Mouse (Mus musculus) forebrain, embryonic 15.5 days (tissue): ENCODE results near the gene Adgrv1. TPM values are rescaled to one million over a fixed set of nuclear protein-coding genes. Genes with fewer than 3 reads are reported as not detected.
A peak's percentile ranks its signal among the peaks of the same experiment; 100 is the strongest.

Experiments used
- ATAC-seq: fragments of 200-750 bp; cut with Nextera tagmentation; replicated peaks from 2 replicates; pipeline ENCODE4 v1.8.0; 2017; ENCODE audit warnings: mild to moderate bottlenecking, moderate TSS enrichment, moderate library complexity
- H3K27ac ChIP-seq: fragments of 300-500 bp; sonication (generic); replicated peaks from 2 replicates; pipeline ENCODE4 v1.5.1; 2015; ENCODE audit warnings: mild to moderate bottlenecking, inconsistent platforms
- H3K27me3 ChIP-seq: fragments of 300-500 bp; sonication (generic); 2 replicates; pipeline ENCODE4 v1.6.1; 2015; ENCODE audit warnings: inconsistent platforms
- H3K36me3 ChIP-seq: fragments of 300-500 bp; sonication (generic); 2 replicates; pipeline ENCODE4 v1.6.1; 2015; ENCODE audit warnings: mild to moderate bottlenecking, inconsistent platforms
- H3K4me1 ChIP-seq: fragments of 300-500 bp; sonication (generic); 2 replicates; pipeline ENCODE4 v1.6.1; 2015; ENCODE audit warnings: inconsistent platforms
- H3K4me2 ChIP-seq: fragments of 300-500 bp; sonication (generic); replicated peaks from 2 replicates; pipeline ENCODE4 v1.6.1; 2015; ENCODE audit warnings: mild to moderate bottlenecking, inconsistent platforms
- H3K4me3 ChIP-seq: fragments of 300-500 bp; sonication (generic); 2 replicates; pipeline ENCODE4 v1.5.1; 2015; ENCODE audit warnings: mild to moderate bottlenecking, inconsistent platforms
- H3K9ac ChIP-seq: fragments of 300-500 bp; sonication (generic); replicated peaks from 2 replicates; pipeline ENCODE4 v1.6.1; 2015; ENCODE audit warnings: mild to moderate bottlenecking, inconsistent platforms
- H3K9me3 ChIP-seq: fragments of 300-500 bp; sonication (generic); 2 replicates; pipeline ENCODE4 v1.6.1; 2016; ENCODE audit warnings: inconsistent platforms
- WGBS: fragments of 180-500 bp; shearing (Covaris S2); methylation state at CpG from one replicate; pipeline ENCODE4 v1.1.7; 2015; ENCODE audit warnings: mixed read lengths; 5-methylcytosine and 5-hydroxymethylcytosine counted together
- polyA plus RNA-seq: library from polyadenylated mRNA; unstranded; fragments of >200 nt; fragmentation: Nextera tagmentation; extraction: Ambion mirVana; gene quantifications from 2 replicates; pipeline ENCODE4 v1.2.1, GENCODE M21; 2015

The Adgrv1 gene
- polyA plus RNA-seq, 1 experiment from 2014 or later = 17.3 TPM

GRCm38 (mm10) chr13:81354587-81354986, 278.4 kb downstream of the Adgrv1 start:
- Histone ChIP-seq H3K4me3 (no peak overlapping the region), H3K4me2 (no peak overlapping the region), H3K36me3 (no peaks in the 10 kb centered on the region), H3K27ac (no peak overlapping the region), H3K4me1 (no peaks in the 10 kb centered on the region), H3K9me3 (no peaks in the 10 kb centered on the region), H3K27me3 (no peaks in the 10 kb centered on the region), H3K9ac (no peak overlapping the region)
- WGBS = 81% methylated on average over 5 of the region's 5 CpGs
- ATAC-seq = no peak

DNA sequence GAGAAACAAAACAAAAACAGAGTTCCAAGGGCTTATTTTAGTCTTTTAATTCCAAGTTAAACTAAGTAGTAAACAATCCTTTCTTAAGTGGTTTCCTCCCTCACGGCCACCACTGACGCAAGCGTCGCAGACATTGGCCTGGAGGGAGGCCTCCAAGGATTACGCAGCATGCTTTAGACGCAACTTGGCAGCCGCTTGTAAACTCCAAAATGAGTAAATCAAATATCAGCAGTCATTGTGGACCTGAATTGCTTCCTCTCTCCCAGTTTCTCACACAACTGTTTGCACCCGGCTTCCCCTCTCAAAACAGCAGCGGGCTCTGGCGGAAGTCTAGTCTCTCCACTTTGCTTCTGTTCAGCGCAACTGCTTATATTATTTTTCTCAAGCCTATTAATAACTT, 280.7 kb downstream of the Adgrv1 start:
- ATAC-seq = no peak
- Histone ChIP-seq H3K36me3 (no peaks in the 10 kb centered on the region), H3K27ac (no peak overlapping the region), H3K9me3 (no peaks in the 10 kb centered on the region), H3K4me3 (no peak overlapping the region), H3K4me1 (no peaks in the 10 kb centered on the region), H3K9ac (no peak overlapping the region), H3K4me2 (no peak overlapping the region), H3K27me3 (no peaks in the 10 kb centered on the region)
- 73% methylated on average over 11 of the region's 11 CpGs for WGBS

GRCm38 (mm10) chr13:81351462-81352155, 281.3 kb downstream of the Adgrv1 start:
- 61% methylated on average over 14 of the region's 14 CpGs for WGBS
- H3K4me2 ChIP-seq = no peak overlapping the region
- H3K9ac ChIP-seq = no peak overlapping the region
- H3K27me3 ChIP-seq = no peaks in the 10 kb centered on the region
- no peak overlapping the region for H3K4me3 ChIP-seq
- ATAC-seq = 0 out of 2 replicates have a peak, but pooled peaks have one; percentile 53
- no peaks in the 10 kb centered on the region for H3K9me3 ChIP-seq
- H3K4me1 ChIP-seq = no peaks in the 10 kb centered on the region
- peak overlapping the region; percentile 36; the same call in 1 of the 2 replicates for H3K27ac ChIP-seq
- no peaks in the 10 kb centered on the region for H3K36me3 ChIP-seq

DNA sequence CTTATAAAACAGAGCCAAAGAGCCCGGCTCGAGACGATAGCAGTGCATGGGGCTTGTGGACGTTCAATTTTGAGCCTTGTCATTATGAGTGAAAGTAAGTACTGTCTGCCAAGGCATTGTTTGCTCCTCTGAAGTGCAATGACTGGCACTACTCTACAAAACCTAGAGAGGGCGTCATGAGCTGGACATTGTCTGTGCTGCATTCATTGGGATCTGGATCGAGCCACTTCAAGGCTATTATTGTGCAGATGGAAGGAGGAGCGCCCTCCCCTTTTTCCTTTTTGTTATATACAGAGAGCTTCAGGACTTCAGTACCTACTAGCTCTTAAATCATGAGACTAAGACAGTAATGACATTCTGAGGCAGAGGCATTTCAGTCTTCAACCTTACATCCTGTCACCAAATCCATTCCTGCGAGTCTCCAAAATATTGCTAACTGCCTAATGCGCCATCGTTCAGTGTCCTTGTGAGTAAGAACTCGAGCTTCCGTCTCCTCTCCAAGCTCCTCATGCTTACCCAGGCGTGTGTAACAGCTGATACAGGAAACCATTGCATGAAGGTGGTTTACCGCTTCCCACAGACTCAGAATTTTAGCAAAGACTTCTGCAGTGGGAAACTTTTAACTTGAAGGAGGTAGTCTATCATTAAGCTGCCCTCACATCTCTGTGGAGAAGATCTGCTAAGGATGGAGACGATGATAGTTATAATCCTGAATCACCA, 285.5 kb downstream of the Adgrv1 start:
- Histone ChIP-seq H3K36me3 (no peaks in the 10 kb centered on the region), H3K4me1 (no peaks in the 10 kb centered on the region), H3K27ac (no peak overlapping the region), H3K9ac (no peak overlapping the region), H3K9me3 (no peaks in the 10 kb centered on the region), H3K4me3 (no peak overlapping the region), H3K27me3 (no peaks in the 10 kb centered on the region), H3K4me2 (no peak overlapping the region)
- WGBS = 88% methylated on average over 15 of the region's 15 CpGs
- ATAC-seq = no peak

GRCm38 (mm10) chr13:81342987-81343596, 289.9 kb downstream of the Adgrv1 start:
- H3K36me3 ChIP-seq = no peaks in the 10 kb centered on the region
- no peak for ATAC-seq
- no peaks in the 10 kb centered on the region for H3K4me1 ChIP-seq
- H3K27ac ChIP-seq = no peak overlapping the region
- no peak overlapping the region for H3K4me3 ChIP-seq
- H3K4me2 ChIP-seq = no peak overlapping the region
- 80% methylated on average over 2 of the region's 2 CpGs for WGBS
- no peaks in the 10 kb centered on the region for H3K27me3 ChIP-seq
- H3K9me3 ChIP-seq = no peaks in the 10 kb centered on the region
- no peak overlapping the region for H3K9ac ChIP-seq

DNA sequence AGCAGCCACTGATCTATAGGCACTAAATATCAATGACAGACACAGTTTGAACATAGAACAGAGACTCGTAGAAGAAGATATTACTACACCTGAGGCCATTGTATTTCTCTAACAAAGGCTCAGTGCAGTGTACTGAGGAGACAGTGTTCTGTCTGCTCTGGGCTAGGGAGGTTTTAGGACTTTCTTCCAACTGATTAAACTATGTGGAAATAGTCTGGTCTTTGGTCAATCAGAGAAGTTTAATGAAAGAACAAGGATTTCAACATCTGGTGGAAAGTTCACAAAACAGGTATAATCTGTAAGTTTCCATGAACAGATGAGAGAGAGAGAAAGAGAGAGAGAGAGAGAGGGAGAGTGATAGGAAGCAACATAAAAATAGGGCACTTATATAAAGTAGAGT, 297.7 kb downstream of the Adgrv1 start:
- H3K9ac ChIP-seq = no peak overlapping the region
- H3K36me3 ChIP-seq = no peaks in the 10 kb centered on the region
- no peak for ATAC-seq
- no peak overlapping the region for H3K4me2 ChIP-seq
- H3K27me3 ChIP-seq = no peaks in the 10 kb centered on the region
- WGBS = 74% methylated on average over 1 of the region's 1 CpGs
- no peaks in the 10 kb centered on the region for H3K4me1 ChIP-seq
- H3K4me3 ChIP-seq = no peak overlapping the region
- no peaks in the 10 kb centered on the region for H3K9me3 ChIP-seq
- no peak overlapping the region for H3K27ac ChIP-seq

DNA sequence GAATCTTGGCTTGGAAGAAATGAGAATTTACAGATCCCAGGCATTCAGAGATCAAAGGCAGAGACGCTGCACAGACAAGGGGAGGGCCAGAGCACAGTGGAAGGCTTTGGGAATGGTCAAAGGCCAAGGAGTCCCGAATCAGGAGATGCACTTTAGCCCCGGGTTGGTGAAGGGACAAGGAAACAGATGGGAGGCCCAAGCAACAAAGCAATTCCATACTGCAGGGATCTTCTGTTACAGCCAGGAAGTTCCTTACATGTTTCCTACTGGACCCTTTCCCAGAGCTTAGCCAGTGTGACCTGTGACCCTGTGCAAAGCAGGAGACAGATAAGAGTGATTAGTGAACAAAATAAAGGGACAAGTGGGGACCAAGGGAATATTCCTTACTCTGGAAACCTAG, 300.9 kb downstream of the Adgrv1 start:
- Histone ChIP-seq H3K4me3 (no peak overlapping the region), H3K4me2 (no peak overlapping the region), H3K9ac (no peak overlapping the region), H3K4me1 (no peaks in the 10 kb centered on the region), H3K9me3 (no peaks in the 10 kb centered on the region), H3K27ac (no peak overlapping the region), H3K36me3 (no peaks in the 10 kb centered on the region), H3K27me3 (no peaks in the 10 kb centered on the region)
- WGBS = 64% methylated on average over 3 of the region's 3 CpGs
- ATAC-seq = no peak

- no peak overlapping the region for H3K9ac ChIP-seq
- ATAC-seq = no peak
Observed at GRCm38 (mm10) chr13:81329762-81330161, 303.2 kb downstream of the Adgrv1 start.

DNA sequence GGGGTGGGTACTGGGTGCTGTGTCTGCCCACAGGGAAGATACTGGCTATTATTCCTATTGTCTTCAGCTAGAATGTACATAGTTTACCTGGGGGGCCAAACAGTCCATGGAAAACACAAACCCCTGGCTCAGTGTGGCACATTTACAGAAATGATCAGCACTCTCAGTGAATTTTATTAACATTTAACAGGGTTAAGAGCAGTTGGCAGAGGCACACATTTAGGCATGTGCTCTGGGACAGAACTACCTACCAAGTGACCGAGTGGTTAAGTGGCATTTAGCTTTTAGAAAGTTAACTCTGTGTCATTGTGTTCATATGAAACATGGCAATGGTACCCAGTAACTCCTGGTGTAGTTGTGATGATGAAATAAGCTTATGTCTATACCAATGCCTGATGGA, 304.8 kb downstream of the Adgrv1 start:
- no peak overlapping the region for H3K27ac ChIP-seq
- H3K4me1 ChIP-seq = no peaks in the 10 kb centered on the region
- H3K4me2 ChIP-seq = no peak overlapping the region
- no peak overlapping the region for H3K4me3 ChIP-seq
- H3K27me3 ChIP-seq = no peaks in the 10 kb centered on the region
- WGBS = 95% methylated on average over 1 of the region's 1 CpGs
- H3K9ac ChIP-seq = no peak overlapping the region
- H3K36me3 ChIP-seq = no peaks in the 10 kb centered on the region
- H3K9me3 ChIP-seq = no peaks in the 10 kb centered on the region
- ATAC-seq = no peak

More at GRCm38 (mm10) chr13:81329762-81330161, 303.2 kb downstream of the Adgrv1 start:
- Histone ChIP-seq H3K36me3 (no peaks in the 10 kb centered on the region), H3K4me2 (no peak overlapping the region), H3K4me1 (no peaks in the 10 kb centered on the region), H3K4me3 (no peak overlapping the region), H3K27ac (no peak overlapping the region), H3K9me3 (no peaks in the 10 kb centered on the region), H3K27me3 (no peaks in the 10 kb centered on the region)
- 87% methylated on average over 5 of the region's 5 CpGs for WGBS

DNA sequence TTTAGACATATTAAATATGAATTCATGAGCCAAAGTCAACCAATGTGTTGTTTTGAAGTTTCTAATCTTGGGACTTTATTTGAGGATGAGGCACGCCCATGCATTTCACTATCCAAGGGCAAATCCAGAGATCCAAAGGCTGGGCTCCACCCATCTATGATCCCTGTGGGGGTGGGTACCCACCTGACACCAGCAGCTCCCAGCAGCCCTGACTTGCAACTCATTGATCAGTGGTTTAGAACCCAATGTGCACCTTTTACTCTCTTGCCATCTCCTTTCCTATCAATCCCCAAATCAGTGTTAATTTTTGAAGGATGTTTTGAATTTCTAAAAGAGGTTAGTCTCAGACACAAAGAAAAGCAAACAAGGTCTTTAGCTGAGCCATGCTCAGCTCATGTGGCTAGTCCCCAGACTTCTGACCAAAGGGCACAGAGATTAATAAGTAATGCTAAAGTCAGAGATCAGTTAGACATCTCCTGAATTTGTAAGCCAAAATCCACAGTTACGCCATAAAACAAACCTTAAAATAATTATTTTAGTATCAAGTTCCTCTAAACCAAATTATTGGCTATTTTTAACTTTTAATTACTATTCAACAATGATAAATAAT, 307.2 kb downstream of the Adgrv1 start:
- no peak overlapping the region for H3K4me3 ChIP-seq
- no peak overlapping the region for H3K9ac ChIP-seq
- H3K4me2 ChIP-seq = no peak overlapping the region
- no peaks in the 10 kb centered on the region for H3K36me3 ChIP-seq
- 98% methylated on average over 2 of the region's 2 CpGs for WGBS
- H3K4me1 ChIP-seq = no peaks in the 10 kb centered on the region
- no peak for ATAC-seq
- H3K27me3 ChIP-seq = no peaks in the 10 kb centered on the region
- H3K27ac ChIP-seq = no peak overlapping the region
- no peaks in the 10 kb centered on the region for H3K9me3 ChIP-seq

DNA sequence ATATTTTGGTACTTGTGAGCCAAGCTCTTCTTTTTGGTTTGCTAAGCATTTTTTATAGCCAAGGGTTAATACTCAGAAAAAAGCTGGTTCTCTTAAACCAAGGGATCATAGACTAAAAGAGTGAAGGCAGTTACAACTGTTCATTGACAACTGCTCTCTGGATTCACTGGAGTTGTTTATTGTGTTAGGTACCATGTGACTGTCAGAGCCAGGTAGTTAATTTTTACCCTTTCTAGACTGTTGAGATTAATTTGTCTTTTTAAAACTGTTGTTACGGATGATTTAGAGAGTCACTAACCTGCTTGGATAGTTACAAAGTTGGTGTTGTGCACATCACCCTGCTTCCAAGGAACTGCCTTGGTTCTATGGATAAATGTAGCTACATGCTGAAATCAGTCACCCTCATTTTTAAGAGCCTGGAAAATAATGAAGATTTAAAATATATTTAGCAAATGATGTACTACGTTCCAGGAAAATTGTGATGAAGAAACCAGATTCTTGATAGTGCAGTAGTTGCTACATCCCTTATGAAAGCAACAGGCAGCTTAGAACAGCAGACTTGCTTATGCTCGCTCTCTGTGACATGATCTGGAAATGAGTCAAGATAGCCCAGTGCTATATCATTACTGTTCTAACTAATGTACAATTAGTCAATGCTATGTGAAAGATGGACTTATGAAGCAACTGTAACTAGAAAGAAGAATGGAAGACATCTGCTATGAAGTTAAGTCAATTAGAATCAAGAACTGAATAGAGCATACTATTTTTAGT, 309.2 kb downstream of the Adgrv1 start:
- no peak overlapping the region for H3K9ac ChIP-seq
- no peaks in the 10 kb centered on the region for H3K36me3 ChIP-seq
- no peaks in the 10 kb centered on the region for H3K4me1 ChIP-seq
- H3K4me2 ChIP-seq = no peak overlapping the region
- H3K27me3 ChIP-seq = no peaks in the 10 kb centered on the region
- no peak overlapping the region for H3K27ac ChIP-seq
- H3K4me3 ChIP-seq = no peak overlapping the region
- no peaks in the 10 kb centered on the region for H3K9me3 ChIP-seq
- ATAC-seq = no peak
- WGBS = 95% methylated on average over 3 of the region's 3 CpGs
